ENCODE assay signal across 36 mouse cellular contexts in genomic region chr8:12621550-12622222, GRCm38 (mm10). TPM values are rescaled to one million over a fixed set of nuclear protein-coding genes. Genes with fewer than 3 reads are reported as not detected.
DNase-seq lines count a peak whose midpoint lies in the region; ATAC-seq lines count a peak whose summit lies in the region.
"Had no signal": no experiment of that assay in that cellular context is flagged by ENCODE, and none has a peak within 500 bp of the region (broad histone marks: within the 10 kb centered on the region; RNA-seq: fewer than 3 reads in every experiment).

No protein-coding gene starts in this region.

- H3K36me3 ChIP-seq in kidney, embryonic 14.5 days (ENCODE audit: control insufficient read depth, insufficient read depth, low read length): peaks cover 59% of the 10 kb centered on the region

- no peak overlapping the region for H3K4me2 ChIP-seq in kidney, embryonic 14.5 days (replicated peaks; ENCODE audit: low read depth, low read length)
- H3K4me2 ChIP-seq: forebrain, embryonic 12.5 days; heart, embryonic 15.5 days; hindbrain, embryonic 12.5 days; limb, embryonic 13.5 days; liver, embryonic 11.5 days; lung, embryonic 15.5 days; midbrain, embryonic 11.5 days; neural tube, embryonic 12.5 days had no signal

- peak; percentile 44 to 69 for DNase-seq in frontal cortex, adult 2 months (ENCODE audit: extremely low spot score in 1 of 2, low spot score in 1 of 2)
- no peak for DNase-seq in frontal cortex, postnatal 10 days (ENCODE audit: low spot score in 2 of 2)
- DNase-seq in left cerebral cortex, adult 18-20 months (ENCODE audit: low spot score in 2 of 2): peak; percentile 60 to 72
- peak; percentile 72 to 78 for DNase-seq in left cerebral cortex, postnatal 36 days (ENCODE audit: low spot score in 2 of 2)
- peak; percentile 55 to 80 for DNase-seq in right cerebral cortex, postnatal 36 days (ENCODE audit: low spot score in 2 of 2)
- no peak for DNase-seq in adrenal gland, adult 2 months
- DNase-seq: adrenal gland, postnatal 10 days; cerebellum, adult 18-20 months; cerebellum, postnatal 14 days; gastrocnemius, postnatal 14 days; kidney, adult 9 months; kidney, postnatal 14 days; layer of hippocampus, adult 9-11 months had no signal

- H3K4me3 ChIP-seq in kidney, embryonic 14.5 days (ENCODE audit: low read length): no peak overlapping the region
- H3K4me3 ChIP-seq: forebrain, embryonic 12.5 days; heart, embryonic 10.5 days; heart, embryonic 15.5 days; hindbrain, embryonic 12.5 days; limb, embryonic 13.5 days; lung, embryonic 15.5 days; myocyte; neural tube, embryonic 12.5 days had no signal

- no peaks in the 10 kb centered on the region for H3K27me3 ChIP-seq in kidney, embryonic 14.5 days (ENCODE audit: control insufficient read depth, insufficient read depth, low read length)
- H3K27me3 ChIP-seq: forebrain, embryonic 12.5 days; heart, embryonic 15.5 days; hindbrain, embryonic 12.5 days; limb, embryonic 13.5 days; lung, embryonic 15.5 days; neural tube, embryonic 12.5 days had no signal

- H3K9ac ChIP-seq in kidney, embryonic 14.5 days (ENCODE audit: low read depth, low read length): no peak overlapping the region
- H3K9ac ChIP-seq: forebrain, embryonic 12.5 days; heart, embryonic 15.5 days; hindbrain, embryonic 12.5 days; limb, embryonic 13.5 days; lung, embryonic 15.5 days; neural tube, embryonic 12.5 days had no signal

- H3K27ac ChIP-seq in kidney, embryonic 14.5 days (ENCODE audit: low read depth, low read length): no peak overlapping the region
- H3K27ac ChIP-seq: forebrain, embryonic 12.5 days; heart, embryonic 10.5 days; heart, embryonic 15.5 days; hindbrain, embryonic 12.5 days; limb, embryonic 13.5 days; lung, embryonic 15.5 days; neural tube, embryonic 12.5 days had no signal

- 95% methylated on average over 18 of the region's 18 CpGs for WGBS in kidney, embryonic 14.5 days

- no peaks in the 10 kb centered on the region for H3K4me1 ChIP-seq in kidney, embryonic 14.5 days (ENCODE audit: control insufficient read depth, insufficient read depth, low read length)
- H3K4me1 ChIP-seq: forebrain, embryonic 12.5 days; heart, embryonic 15.5 days; lung, embryonic 15.5 days; neural tube, embryonic 12.5 days had no signal

- intact Hi-C loops in left cerebral cortex, postnatal 36 days (cut with DNase I): no loop called here

- H3K9me3 ChIP-seq in kidney, embryonic 14.5 days (ENCODE audit: control insufficient read depth, low read length): no peaks in the 10 kb centered on the region
- H3K9me3 ChIP-seq: forebrain, embryonic 12.5 days; G1E; heart, embryonic 10.5 days; heart, embryonic 15.5 days; limb, embryonic 13.5 days; lung, embryonic 15.5 days; neural tube, embryonic 12.5 days had no signal

- ATAC-seq in megakaryocyte-erythroid progenitor cell, adult 5-6 weeks (replicated peaks; ENCODE audit: low FRiP score, low TSS enrichment, poor library complexity, severe bottlenecking): no peak
- no peak for ATAC-seq in kidney, embryonic 14.5 days (ENCODE audit: low FRiP score, low TSS enrichment)
- ATAC-seq: intestine, embryonic 16.5 days had no signal

RNA-seq across cellular contexts. Expression of gene Spaca7, which starts 48.9 kb away (rescaled TPM):
- not detected in 2 replicates for polyA plus RNA-seq in frontal cortex, adult 2 months (2012; rRNA removed)
- not detected for total RNA-seq in left cerebral cortex, adult 18-20 months (2021)
- not detected for total RNA-seq in left cerebral cortex, postnatal 36 days (2021)
- not detected in 2 replicates for total RNA-seq in megakaryocyte-erythroid progenitor cell, adult 5-6 weeks (2014; fragmentation: Nextera tagmentation)
- total RNA-seq in megakaryocyte-erythroid progenitor cell, adult 5-6 weeks (2017): not detected in 2 replicates
- 0.69 and 0.97 TPM in 2 replicates for polyA plus RNA-seq in kidney, embryonic 14.5 days (2014; fragmentation: Nextera tagmentation; extraction: Ambion mirVana)
- total RNA-seq in adrenal gland, adult 2 months (2021): not detected
- polyA plus RNA-seq in adrenal gland, adult 2 months (2012; rRNA removed): not detected in 2 replicates
- total RNA-seq: adrenal gland, postnatal 10 days; G1E; gastrocnemius, postnatal 14 days; granulocyte monocyte progenitor cell, adult 5-6 weeks; heart, postnatal 25 days; megakaryocyte progenitor cell, adult 5-6 weeks; midbrain, postnatal 0 days had no signal
- polyA plus RNA-seq: cortical plate, adult 2 months; embryonic facial prominence, embryonic 14.5 days; forebrain, embryonic 12.5 days; G1E; heart, embryonic 10.5 days; heart, embryonic 15.5 days; hindbrain, embryonic 12.5 days; intestine, embryonic 16.5 days; limb, embryonic 13.5 days; liver, embryonic 11.5 days; liver, embryonic 16.5 days; lung, embryonic 15.5 days; midbrain, embryonic 11.5 days; midbrain, postnatal 0 days; myocyte; neural tube, embryonic 12.5 days; small intestine, adult 2 months; stomach, embryonic 14.5 days had no signal

RNA-seq across cellular contexts. Expression of gene Tubgcp3, which starts 50.4 kb away (rescaled TPM):
- polyA plus RNA-seq in frontal cortex, adult 2 months (2012; rRNA removed): 56.2 TPM in 2 replicates
- total RNA-seq in left cerebral cortex, adult 18-20 months (2021): 10 to 100 TPM; 32.7 to 37.1 TPM
- 10 to 100 TPM; 31.7 to 40.9 TPM for total RNA-seq in left cerebral cortex, postnatal 36 days (2021)
- 74.5 and 98.6 TPM in 2 replicates for total RNA-seq in megakaryocyte-erythroid progenitor cell, adult 5-6 weeks (2014; fragmentation: Nextera tagmentation)
- total RNA-seq in megakaryocyte-erythroid progenitor cell, adult 5-6 weeks (2017): 42.4 and 59.8 TPM in 2 replicates
- 33.4 and 52.7 TPM in 2 replicates for polyA plus RNA-seq in kidney, embryonic 14.5 days (2014; fragmentation: Nextera tagmentation; extraction: Ambion mirVana)
- 10 to 100 TPM; 26.8 to 28.6 TPM for total RNA-seq in adrenal gland, adult 2 months (2021)
- polyA plus RNA-seq in adrenal gland, adult 2 months (2012; rRNA removed): 44.8 and 60.2 TPM in 2 replicates

Comparison
In these comparisons a context has a peak if more than half of its experiments do, and no peak if none do; other contexts are left out.
1. DNase-seq: peak in frontal cortex, adult 2 months (2 of 2), left cerebral cortex, adult 18-20 months (2 of 2), left cerebral cortex, postnatal 36 days (2 of 2) and right cerebral cortex, postnatal 36 days (2 of 2); none in frontal cortex, postnatal 10 days (0 of 2) and adrenal gland, adult 2 months (single experiment).